Mouse (Mus musculus) C2C12 (cell line): ENCODE results near the gene Blcap.

Experiments
- CEBPB ChIP-seq: IDR thresholded peaks from one replicate; pipeline ENCODE4 v1.6.1; 2011; ENCODE audit warnings: low read depth, mild to moderate bottlenecking, control low read depth, moderate library complexity
- CTCF ChIP-seq: IDR thresholded peaks from one replicate; pipeline ENCODE4 v1.5.1; 2011; ENCODE audit not compliant: control insufficient read depth, insufficient read depth, insufficient read length
- USF1 ChIP-seq: IDR thresholded peaks from one replicate; pipeline ENCODE4 v1.6.1; 2011; ENCODE audit warnings: low read depth, mild to moderate bottlenecking, control low read depth, moderate library complexity

DNA sequence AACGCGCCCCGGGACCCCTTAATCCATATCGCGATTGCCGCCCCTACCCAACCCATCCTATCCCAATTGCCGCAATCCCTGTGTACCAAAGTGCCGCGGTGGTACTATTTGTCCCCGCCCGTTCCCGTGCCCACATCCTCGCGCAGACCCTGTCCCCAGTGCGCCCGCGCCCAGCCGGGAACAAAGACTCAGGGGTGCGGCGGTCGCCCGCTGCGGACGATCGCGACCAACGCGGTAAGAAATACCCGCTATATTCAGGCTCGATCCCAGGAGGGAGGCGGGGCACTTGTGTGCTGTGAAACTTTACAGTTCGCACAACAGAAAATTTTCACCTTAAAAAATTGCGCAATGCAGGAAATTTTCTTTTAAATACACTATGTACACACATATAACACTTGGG lies 10.8 kb downstream of the Blcap start:
- no peak for TF ChIP-seq CTCF
- TF ChIP-seq CEBPB, result peak; percentile 46
- no peak for TF ChIP-seq USF1
